Mouse (Mus musculus): ENCODE measurements around the gene Prb1. TPM values are rescaled to one million over a fixed set of nuclear protein-coding genes. Genes with fewer than 3 reads are reported as not detected.
"Not testable (repeated sequence)": the region's sequence is repeated elsewhere in the genome, so short reads cannot be mapped to it uniquely, and the experiment has no call there.

Prb1 gene
- not detected in 2 replicates for polyA plus RNA-seq (2015; fragmentation: Nextera tagmentation; extraction: Ambion mirVana)

- H3K4me1 ChIP-seq; H3K4me3 ChIP-seq; H3K27me3 ChIP-seq (replicated peaks); H3K4me2 ChIP-seq; H3K36me3 ChIP-seq; H3K27ac ChIP-seq (replicated peaks); ATAC-seq (ENCODE audit: extremely low read depth, insufficient number of reproducible peaks, low FRiP score, low TSS enrichment); H3K9ac ChIP-seq; H3K9me3 ChIP-seq: not testable (repeated sequence)
These were observed at the start of gene Prb1 for GRCm38 (mm10) chr6:132210421-132210820. Gene Prb1 (minus strand): TSS chr6:132210521.

Other genes with a start within 250 kb of the Prb1 start
- gene Prpmp5, start 104.2 kb upstream of the Prb1 start, polyA plus RNA-seq (2015; fragmentation: Nextera tagmentation; extraction: Ambion mirVana) = not detected in 2 replicates
- not detected in 2 replicates for gene Gm8882, start 153.6 kb upstream of the Prb1 start, polyA plus RNA-seq (2015; fragmentation: Nextera tagmentation; extraction: Ambion mirVana)